Mouse (Mus musculus) lung, postnatal 36 days (tissue): ENCODE measurements around the gene Gm20824.
"Not testable (repeated sequence)": the region's sequence is repeated elsewhere in the genome, so short reads cannot be mapped to it uniquely, and the experiment has no call there.

ENCODE experiments used
- DNase-seq: peaks from one replicate; pipeline ENCODE4 v3.0.0; 2022; ENCODE audit warnings: mixed read lengths

The Gm20824 gene

DNA sequence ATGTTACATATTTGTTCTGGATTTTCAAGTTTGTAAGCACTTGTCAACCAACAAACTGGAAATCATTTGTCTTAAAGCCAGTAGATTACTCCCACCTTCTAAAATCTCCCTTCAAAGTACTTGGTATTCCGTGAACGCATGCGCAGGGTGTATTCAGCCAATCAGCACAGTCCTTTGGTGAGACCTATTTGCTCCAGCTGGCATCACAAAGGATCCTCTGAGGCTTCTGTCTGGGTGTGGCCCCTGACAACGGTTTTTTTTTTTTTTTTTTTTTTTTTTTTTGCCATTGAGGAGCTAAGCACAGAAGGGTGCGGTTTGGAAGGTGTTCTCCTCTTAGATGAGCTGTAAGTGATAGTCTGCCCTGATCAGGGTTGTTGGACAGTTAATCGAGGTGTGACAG, at the start of gene Gm20824:
TSS of gene Gm20824 (plus strand) at position 301 of the 400 bp plus-strand sequence.
- DNase-seq, result not testable (repeated sequence)
